Comparison of ENCODE assay signal across 33 mouse cellular contexts in the genomic region with DNA sequence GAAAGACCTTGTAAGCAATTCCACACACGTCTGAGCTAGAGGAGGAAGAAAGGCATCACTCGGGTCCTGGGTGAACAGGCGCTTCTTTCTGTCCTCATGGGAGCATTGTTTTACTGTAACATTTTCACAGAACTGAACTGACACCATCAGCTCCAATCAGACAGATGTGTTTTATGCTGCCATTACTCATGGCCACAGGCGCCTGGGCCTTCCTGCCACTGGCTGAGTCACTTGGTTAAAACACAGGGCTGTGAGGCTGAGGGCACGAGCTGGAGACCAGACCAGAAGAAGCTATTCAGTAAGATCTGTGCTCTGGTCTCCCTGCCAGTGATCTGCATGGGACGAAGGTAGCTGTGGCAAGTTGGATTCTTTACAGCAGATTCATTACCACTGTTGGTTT. TPM values are rescaled to one million over a fixed set of nuclear protein-coding genes. Genes with fewer than 3 reads are reported as not detected.
A peak's percentile ranks its signal among the peaks of the same experiment; 100 is the strongest.
DNase-seq lines count a peak whose midpoint lies in the region; ATAC-seq and TF ChIP-seq lines count a peak whose summit lies in the region.
"Had no signal": no experiment of that assay in that cellular context is flagged by ENCODE, and none has a peak within 500 bp of the region (broad histone marks: within the 10 kb centered on the region; RNA-seq: fewer than 3 reads in every experiment).

No protein-coding gene starts in this region.

- H3ac ChIP-seq in myocyte (ENCODE audit: control insufficient read depth, insufficient read length) = no peak overlapping the region

- H3K36me3 ChIP-seq in myocyte (ENCODE audit: control insufficient read depth, insufficient read depth) = no peaks in the 10 kb centered on the region
- H3K36me3 ChIP-seq: embryonic facial prominence, embryonic 15.5 days; G1E; heart, embryonic 15.5 days; hindbrain, embryonic 15.5 days; limb, embryonic 10.5 days; liver, embryonic 15.5 days; midbrain, embryonic 10.5 days had no signal

- H3K4me3 ChIP-seq in myocyte = no peak overlapping the region
- H3K4me3 ChIP-seq: embryonic facial prominence, embryonic 15.5 days; heart, embryonic 15.5 days; hindbrain, embryonic 15.5 days; limb, embryonic 10.5 days; liver, embryonic 15.5 days; midbrain, embryonic 10.5 days had no signal

- H3K79me2 ChIP-seq in myocyte (ENCODE audit: control insufficient read depth, insufficient read depth) = peaks cover 83% of the 10 kb centered on the region

- in situ Hi-C loops in Patski (cut with MboI; ENCODE audit: low pct_unique_long_range_greater_than_20kb) = loop anchor here (5.0 kb wide), 1 partner anchor 79 kb away; no protein-coding TSS in a partner anchor

- ATAC-seq in Patski = peak; percentile 18
- ATAC-seq: forebrain, postnatal 0 days; midbrain, embryonic 16.5 days had no signal

- peak; percentile 11 for DNase-seq in adrenal gland, adult 2 months
- DNase-seq in adrenal gland, adult 18-20 months (ENCODE audit: low spot score in 2 of 2) = no peak
- peak; percentile 68 for DNase-seq in layer of hippocampus, adult 9-11 months
- no peak for DNase-seq in layer of hippocampus, postnatal 14 days (ENCODE audit: low spot score in 2 of 2)
- no peak for DNase-seq in Patski (ENCODE audit: low read depth, low spot score)
- no peak for DNase-seq in thymus, adult 18-20 months
- DNase-seq in right cerebral cortex, adult 2 months (ENCODE audit: low spot score in 2 of 2) = no peak
- DNase-seq: cerebellum, adult 2 months; cerebellum, postnatal 25 days; forebrain, postnatal 0 days; heart, postnatal 4 days; kidney, adult 2 months; liver; right cerebral cortex, postnatal 25 days; thymus, postnatal 25 days had no signal

- TF ChIP-seq POLR2A in myocyte (IDR thresholded peaks at IDR 0.05; ENCODE audit: insufficient read length, low read depth) = peak; percentile 37

- peak overlapping the region; percentile 69 for H3K4me2 ChIP-seq in myocyte (ENCODE audit: low read depth)
- H3K4me2 ChIP-seq: embryonic facial prominence, embryonic 15.5 days; heart, embryonic 15.5 days; hindbrain, embryonic 15.5 days; liver, embryonic 15.5 days had no signal

- TF ChIP-seq CTCF in Patski (IDR thresholded peaks at IDR 0.05) = no peak

- H3K27me3 ChIP-seq in Patski = no peaks in the 10 kb centered on the region
- no peaks in the 10 kb centered on the region for H3K27me3 ChIP-seq in myocyte (ENCODE audit: control insufficient read depth, insufficient read depth, insufficient read length)
- H3K27me3 ChIP-seq: CH12.LX; embryonic facial prominence, embryonic 15.5 days; heart, embryonic 15.5 days had no signal

- POLR2A ChIA-PET in Patski (lab: Charles Lee) = no interaction called here

- CTCF ChIA-PET in Patski (lab: Charles Lee) = interaction anchor here (1.0 to 2.1 kb wide), 4 partner anchors 27 to 134 kb away, joined by 3 to 5 read pairs (median 3); a partner anchor contains a TSS

TF ChIP-seq in myocyte, 11 proteins besides CTCF, POLR2A, EP300 and RAD21:
- TF ChIP-seq E2F4 (IDR thresholded peaks at IDR 0.05; ENCODE audit: insufficient read depth) (no peak), MYOD1 (IDR thresholded peaks at IDR 0.05; ENCODE audit: control insufficient read depth in 1 of 3, insufficient read length in 2 of 3, low read depth in 2 of 3) (peak in 1 of 3 experiments; percentile 44), MYOG (IDR thresholded peaks at IDR 0.05; ENCODE audit: control insufficient read depth in 1 of 3, insufficient read depth in 1 of 3, insufficient read length in 2 of 3, low read depth in 2 of 3) (peak in 1 of 3 experiments; percentile 42), POLR2AphosphoS2 (IDR thresholded peaks at IDR 0.05; ENCODE audit: insufficient read length, low read depth) (peak; percentile 32)
TF ChIP-seq in myocyte: peak in this region for 3.

RNA-seq across cellular contexts. Expression of a gene that starts 6.0 kb away (rescaled TPM):
- 1 to 10 TPM; 6.2 to 8.8 TPM for total RNA-seq in adrenal gland, adult 2 months (2021)
- polyA plus RNA-seq in adrenal gland, adult 2 months (2012; rRNA removed) = 0.77 and 1.8 TPM in 2 replicates
- 1 to 10 TPM; 6.0 to 6.2 TPM for total RNA-seq in adrenal gland, adult 18-20 months (2021)
- 10 to 100 TPM; 36.6 to 45.3 TPM for total RNA-seq in layer of hippocampus, postnatal 14 days (2021)
- polyA plus RNA-seq in Patski (2021) (214 TPM), myocyte (2012; fragmentation: generic; extraction: Trizol) (21.2 TPM)
- polyA plus RNA-seq: G1E had no signal

RNA-seq across cellular contexts. Expression of a gene that starts 42.4 kb away (rescaled TPM):
- total RNA-seq in adrenal gland, adult 2 months (2021) = not detected
- not detected in 2 replicates for polyA plus RNA-seq in adrenal gland, adult 2 months (2012; rRNA removed)
- not detected for total RNA-seq in adrenal gland, adult 18-20 months (2021)
- not detected for total RNA-seq in layer of hippocampus, postnatal 14 days (2021)
- polyA plus RNA-seq in Patski (2021) = not detected
- 0.10 TPM for polyA plus RNA-seq in myocyte (2012; fragmentation: generic; extraction: Trizol)
- total RNA-seq: CH12.LX; forebrain, postnatal 0 days; gastrocnemius, adult 18-20 months; heart, postnatal 4 days; layer of hippocampus, adult 18-20 months; left cerebral cortex, adult 8-10 months had no signal
- polyA plus RNA-seq: cerebellum, adult 2 months; forebrain, embryonic 11.5 days; forebrain, postnatal 0 days; G1E; heart, embryonic 15.5 days; hindbrain, embryonic 15.5 days; intestine, embryonic 14.5 days; kidney, adult 2 months; kidney, postnatal 0 days; limb, embryonic 10.5 days; liver, embryonic 15.5 days; lung, embryonic 16.5 days; midbrain, embryonic 10.5 days; midbrain, embryonic 16.5 days; spleen, adult 2 months had no signal

Comparison
In these comparisons a context has a peak if more than half of its experiments do, and no peak if none do; other contexts are left out.
1. DNase-seq: peak in adrenal gland, adult 2 months (single experiment) and layer of hippocampus, adult 9-11 months (single experiment); none in adrenal gland, adult 18-20 months (0 of 2), layer of hippocampus, postnatal 14 days (0 of 2), Patski (single experiment), thymus, adult 18-20 months (0 of 2) and right cerebral cortex, adult 2 months (0 of 2).